Mouse (Mus musculus) heart, postnatal 14 days (tissue): ENCODE data around the gene Ddc. TPM values are rescaled to one million over a fixed set of nuclear protein-coding genes. Genes with fewer than 3 reads are reported as not detected.

ENCODE experiments used
- DNase-seq, 2 experiments: peaks; one replicate each; pipeline ENCODE4 v3.0.0; 2021 to 2022
- intact Hi-C: fragments of 180-260 bp; cut with DNase I; formaldehyde crosslinking; loops from one replicate; pipeline ENCODE4 v1.15.1; 2025
- total RNA-seq, 2 experiments: library from RNA; stranded (reverse); gene quantifications; 2 replicates each; pipeline ENCODE4 v1.2.3; 2021

Gene Ddc
- total RNA-seq, 2 experiments from 2014 or later, result 3.1 to 5.8 TPM

DNA sequence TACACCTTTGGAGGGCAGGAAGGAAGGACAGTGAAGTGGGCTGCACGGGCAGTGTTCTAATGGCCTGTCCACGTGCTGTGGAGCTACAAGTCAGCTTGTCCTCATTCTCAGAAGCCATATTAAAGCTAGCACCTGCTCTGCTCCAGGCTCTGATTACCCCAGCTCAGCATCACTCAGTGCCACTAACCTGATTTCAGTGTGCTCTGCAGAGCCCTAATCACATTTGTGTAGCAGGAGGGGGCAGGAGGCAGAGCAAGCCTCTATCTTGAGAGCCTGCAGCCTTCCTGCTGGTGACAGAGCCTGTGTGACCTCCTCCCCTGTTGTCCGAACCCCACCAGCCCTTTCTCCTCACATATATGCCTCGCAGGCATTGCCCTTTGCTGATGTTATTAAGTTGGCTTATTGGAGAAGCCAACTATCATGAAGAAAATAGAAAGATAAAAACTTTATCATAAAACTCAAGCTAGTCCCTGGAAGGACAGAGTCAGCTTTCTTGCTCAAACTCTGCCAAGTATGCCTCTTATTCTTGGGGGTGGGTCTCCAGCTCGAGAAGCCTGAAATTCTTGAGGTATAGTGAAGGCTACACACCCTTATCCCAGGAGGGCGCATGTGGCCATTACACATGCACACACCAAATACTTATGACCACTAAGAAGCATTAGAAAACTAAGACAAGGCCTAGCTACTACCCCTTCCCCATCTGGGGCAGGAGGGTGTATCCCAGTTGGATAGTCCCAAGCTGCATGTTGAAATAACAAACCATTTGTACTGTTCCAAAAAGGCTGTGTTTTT, 47.3 kb downstream of the Ddc start:
- no peak for DNase-seq
- intact Hi-C loops, result no loop called here

GRCm38 (mm10) chr11:11849513-11850311, 48.2 kb downstream of the Ddc start:
- intact Hi-C loops, result no loop called here
- DNase-seq, result no peak

DNA sequence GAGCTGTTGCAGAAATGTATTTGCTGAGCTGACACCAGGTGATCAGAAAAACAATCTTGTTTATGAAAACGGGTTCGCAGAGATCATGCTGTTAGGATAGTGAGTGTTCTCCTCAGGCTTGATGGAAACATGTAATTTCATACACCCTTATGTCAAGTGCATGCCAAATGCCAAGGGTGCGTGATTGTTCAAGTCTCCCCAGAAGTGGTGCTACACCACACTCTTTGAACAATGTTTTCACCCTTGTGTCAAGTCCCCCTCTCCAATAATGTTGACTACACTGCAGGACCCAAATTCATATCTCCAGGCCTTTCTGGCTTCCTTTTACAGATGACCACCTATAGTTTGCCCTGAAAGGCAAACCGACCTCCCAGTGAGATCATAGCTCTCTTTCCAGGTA, 49.5 kb downstream of the Ddc start:
- intact Hi-C loops, result no loop called here
- no peak for DNase-seq

DNA sequence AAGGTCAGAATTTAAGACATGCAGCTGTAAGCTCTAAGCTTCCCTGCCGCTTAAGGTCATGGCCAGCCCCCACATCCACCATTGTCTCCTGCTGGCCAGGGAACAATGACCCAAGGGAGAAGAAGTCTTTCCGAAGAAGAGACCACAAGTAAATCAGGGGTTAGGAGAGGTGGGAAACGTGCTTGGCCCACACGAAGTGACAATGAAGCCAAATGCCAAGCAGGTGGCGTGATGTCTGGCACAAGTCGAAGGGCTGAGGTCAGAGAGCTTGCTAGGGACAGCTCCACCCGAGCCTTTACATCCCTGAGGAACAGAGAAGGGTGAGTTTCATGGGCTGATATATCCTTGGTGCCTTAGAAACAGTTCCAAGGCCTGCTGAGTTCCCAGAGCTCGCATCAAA, 52.9 kb downstream of the Ddc start:
- no peak for DNase-seq
- intact Hi-C loops, result loop anchor here (2.0 kb wide), 1 partner anchor 128 kb away; no protein-coding TSS in a partner anchor

- intact Hi-C loops, result loop anchor here (2.0 kb wide), 1 partner anchor 128 kb away; no protein-coding TSS in a partner anchor
- DNase-seq, result peak; percentile 83 to 84
Observed at GRCm38 (mm10) chr11:11844367-11844971, 53.5 kb downstream of the Ddc start.

DNA sequence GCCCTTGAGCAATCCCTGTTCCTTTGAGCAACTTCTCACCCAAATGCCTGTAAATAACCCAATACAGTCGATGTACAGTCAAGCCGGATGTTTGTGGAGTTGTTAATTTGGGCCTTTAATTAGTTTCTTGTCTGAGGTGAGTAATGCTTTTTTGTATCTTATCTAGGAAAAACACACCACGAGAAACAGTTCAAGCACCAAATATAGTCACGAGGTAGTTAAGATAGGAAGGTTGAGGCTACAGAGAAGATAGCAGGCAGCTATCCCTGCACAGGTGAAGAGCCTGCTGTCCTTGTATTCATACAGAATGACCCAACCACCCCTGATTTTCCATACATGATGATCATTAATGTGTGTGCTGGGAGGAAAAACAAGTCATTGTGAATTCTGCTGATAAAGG, 56.4 kb downstream of the Ddc start:
- intact Hi-C loops, result no loop called here
- no peak for DNase-seq

- no peak for DNase-seq
- intact Hi-C loops, result no loop called here
Observed at GRCm38 (mm10) chr11:11840746-11841145, 57.2 kb downstream of the Ddc start.

- no peak for DNase-seq
- intact Hi-C loops, result no loop called here
Observed at GRCm38 (mm10) chr11:11839874-11840273, 58.1 kb downstream of the Ddc start.

GRCm38 (mm10) chr11:11837384-11837783, 60.6 kb downstream of the Ddc start:
- intact Hi-C loops, result loop anchor here (2.0 kb wide), 1 partner anchor 17 kb away; no protein-coding TSS in a partner anchor
- DNase-seq, result no peak

DNA sequence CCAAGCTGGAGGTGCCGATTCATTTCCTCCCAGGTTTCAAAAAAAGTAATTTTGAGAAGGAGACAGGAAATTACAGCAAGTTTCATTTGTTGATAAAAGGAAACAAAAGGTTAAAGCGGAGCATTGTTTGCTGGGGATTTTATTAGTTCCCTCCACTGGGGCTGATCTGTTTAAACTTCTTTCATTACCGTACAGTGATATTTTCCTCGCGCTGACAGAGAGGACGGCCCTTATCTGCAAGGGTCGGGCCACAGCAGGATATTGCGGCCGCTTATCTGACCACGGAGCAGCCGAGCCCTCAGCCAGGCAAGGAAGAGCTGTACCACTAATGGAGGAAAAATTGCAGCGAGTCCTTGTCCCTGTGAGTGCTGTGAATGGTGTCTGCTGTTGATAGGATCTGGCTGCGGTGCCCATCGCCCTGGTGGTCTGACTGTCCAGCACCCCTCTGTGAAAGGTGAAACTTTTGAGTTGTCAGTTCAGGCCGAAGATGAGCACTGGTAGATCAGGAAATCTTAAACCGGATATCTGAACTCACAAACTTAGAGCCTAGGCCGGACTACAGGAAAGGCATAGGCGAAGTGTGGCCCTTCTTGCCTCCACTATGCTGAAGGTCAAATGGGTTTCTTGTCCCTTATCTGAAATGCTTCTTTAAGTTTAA, 61.1 kb downstream of the Ddc start:
- intact Hi-C loops, result loop anchor here (2.0 kb wide), 1 partner anchor 16 kb away; no protein-coding TSS in a partner anchor
- DNase-seq, result peak in 1 of 2 experiments; percentile 47

DNA sequence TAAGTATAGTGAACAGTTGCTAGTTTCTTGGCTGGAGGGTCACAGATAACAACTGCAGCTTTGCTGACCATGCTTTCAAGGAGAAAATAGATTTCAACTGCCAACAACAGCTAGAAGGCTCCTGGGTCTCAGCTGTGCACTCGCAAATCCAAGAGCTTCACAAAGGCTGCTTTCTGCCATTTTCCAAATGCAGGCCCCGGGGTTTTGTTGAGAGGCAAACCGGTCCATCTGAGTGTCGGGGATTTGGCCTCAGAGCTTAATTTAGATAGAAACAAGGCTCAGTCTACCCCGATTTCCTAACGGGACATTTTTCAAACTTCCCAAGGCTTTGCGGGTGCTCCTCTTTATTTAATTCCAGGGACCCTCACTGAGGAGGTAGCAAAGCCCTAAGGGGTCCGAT, 61.7 kb downstream of the Ddc start:
- intact Hi-C loops, result loop anchor here (2.0 kb wide), 1 partner anchor 15 kb away; no protein-coding TSS in a partner anchor
- DNase-seq, result no peak

- intact Hi-C loops, result loop anchor here (2.0 kb wide), 1 partner anchor 15 kb away; no protein-coding TSS in a partner anchor
- DNase-seq, result no peak
Observed at GRCm38 (mm10) chr11:11835791-11836190, 62.2 kb downstream of the Ddc start.

GRCm38 (mm10) chr11:11835361-11835760, 62.6 kb downstream of the Ddc start:
- DNase-seq, result no peak
- intact Hi-C loops, result no loop called here

GRCm38 (mm10) chr11:11833100-11833499, 64.8 kb downstream of the Ddc start:
- intact Hi-C loops, result no loop called here
- DNase-seq, result no peak

- no peak for DNase-seq
- intact Hi-C loops, result no loop called here
Observed at GRCm38 (mm10) chr11:11832755-11833084, 65.2 kb downstream of the Ddc start.

GRCm38 (mm10) chr11:11831940-11832754, 65.8 kb downstream of the Ddc start:
- intact Hi-C loops, result no loop called here

GRCm38 (mm10) chr11:11831526-11831925, 66.4 kb downstream of the Ddc start:
- intact Hi-C loops, result no loop called here
- no peak for DNase-seq

More at GRCm38 (mm10) chr11:11831940-11832754, 65.8 kb downstream of the Ddc start:
- DNase-seq, result no peak

DNA sequence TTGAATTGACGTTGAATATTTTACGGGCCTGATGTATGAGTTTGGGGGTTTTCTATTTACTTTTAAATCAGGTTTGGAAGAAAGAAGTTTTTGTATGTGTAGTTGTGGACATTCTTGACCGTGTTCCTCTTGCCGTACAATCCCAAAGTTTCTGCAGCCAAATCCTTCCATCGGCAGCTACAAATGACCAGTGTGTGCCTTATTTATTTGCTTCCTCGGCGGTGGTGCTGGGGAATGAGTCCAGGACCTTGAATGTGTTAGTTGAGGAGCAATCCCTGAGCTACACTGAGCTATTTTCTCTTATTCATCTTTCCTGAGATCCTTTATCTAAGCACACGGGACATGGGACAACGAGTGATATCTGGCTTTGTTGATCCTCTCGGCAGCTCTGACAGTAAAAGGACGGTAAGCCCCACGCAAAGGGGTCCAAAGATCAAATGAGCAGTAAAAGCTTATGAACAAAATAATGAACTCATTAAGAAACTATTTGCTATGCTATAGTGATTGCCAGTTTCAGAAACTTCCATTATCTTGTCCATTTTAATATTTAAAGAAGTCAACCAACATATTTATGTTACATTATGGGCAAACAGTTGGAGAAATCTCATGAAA, 67.0 kb downstream of the Ddc start:
- DNase-seq, result no peak
- intact Hi-C loops, result no loop called here
